Mouse (Mus musculus) adrenal gland, postnatal 36 days (tissue): Measurements from ENCODE around the gene Cst7. TPM values are rescaled to one million over a fixed set of nuclear protein-coding genes. Genes with fewer than 3 reads are reported as not detected.
"Not testable (repeated sequence)": the region's sequence is repeated elsewhere in the genome, so short reads cannot be mapped to it uniquely, and the experiment has no call there.

Experiments
- DNase-seq, 2 experiments: peaks; one replicate each; pipeline ENCODE4 v3.0.0; 2021; ENCODE audit warnings: mixed read lengths in 1 of 2
- long read RNA-seq, 2 experiments: library from polyadenylated mRNA; stranded (forward); transcript quantifications; one replicate each; pipeline ENCODE4 v2.0.0; 2021; ENCODE audit warnings: borderline sequencing depth in 2 of 2
- total RNA-seq, 2 experiments: library from RNA; stranded (reverse); gene quantifications; 2 replicates each; pipeline ENCODE4 v1.2.3; 2021

The Cst7 gene
- total RNA-seq = not detected
- long read RNA-seq, experiment 1 = 0 reads
- long read RNA-seq, experiment 2 = 0 reads

DNA sequence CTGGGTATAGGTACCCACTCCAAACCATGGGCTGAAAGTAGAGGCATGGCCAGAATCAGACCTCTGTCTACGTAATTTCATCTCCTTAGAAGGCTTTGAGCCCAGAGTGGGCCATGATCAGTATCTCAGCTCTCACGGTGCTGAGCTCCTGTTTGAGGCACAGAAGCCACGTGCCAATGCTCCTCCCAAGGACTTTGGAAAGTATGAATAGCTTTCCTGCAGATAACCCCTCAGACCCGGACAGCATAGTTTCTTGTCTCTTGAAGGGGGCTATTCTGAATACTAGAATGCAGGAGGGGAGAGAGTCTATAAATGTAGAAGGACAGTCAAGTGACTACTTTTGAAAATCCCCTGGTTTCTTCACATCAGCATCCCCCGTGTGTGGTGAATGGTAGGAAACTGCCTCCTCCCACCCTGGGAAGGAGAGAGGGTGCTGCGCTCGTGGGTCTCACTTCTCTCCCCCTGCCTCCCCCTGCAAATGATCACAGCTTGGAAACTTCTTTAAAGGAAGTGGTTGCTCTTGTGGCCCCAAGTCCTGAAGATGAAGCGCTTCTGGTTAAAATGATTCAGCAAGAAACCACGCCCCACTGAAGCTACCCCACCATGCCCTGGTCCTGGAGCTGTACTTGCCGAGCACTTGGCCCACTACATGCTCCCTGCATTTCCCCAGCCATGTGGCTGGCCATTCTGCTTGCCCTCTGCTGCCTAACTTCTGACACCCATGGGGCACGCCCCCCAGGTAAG is at the start of gene Cst7:
Cst7 (plus strand) TSS at position 569 of the 744 bp plus-strand sequence.
- no peak for DNase-seq

DNA sequence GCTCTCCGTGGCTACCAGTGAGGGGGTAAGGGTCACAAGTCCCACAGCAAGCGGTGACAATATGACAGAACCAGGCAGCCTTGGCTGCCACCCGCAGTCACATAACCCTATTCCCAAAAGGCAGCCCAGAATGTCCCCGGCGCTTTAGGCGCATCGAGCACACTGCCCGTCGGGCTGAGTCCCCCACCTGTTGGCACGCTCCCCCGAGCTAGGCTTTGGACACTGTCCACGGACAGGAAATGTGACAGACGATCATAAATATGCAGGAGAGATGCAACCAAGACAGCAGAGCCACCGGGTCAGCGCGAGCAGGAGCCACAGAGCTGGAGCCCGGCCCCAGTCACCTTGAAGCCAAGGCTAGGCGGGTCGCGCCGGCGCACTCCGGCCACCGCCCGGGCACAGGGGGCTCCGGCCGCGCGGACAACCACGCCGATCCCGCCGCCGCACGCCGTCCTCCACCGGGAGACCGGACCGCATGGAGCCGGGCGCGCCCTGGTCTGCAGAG is 44.5 kb upstream of the Cst7 start:
- DNase-seq = peak; percentile 10 to 12

DNA sequence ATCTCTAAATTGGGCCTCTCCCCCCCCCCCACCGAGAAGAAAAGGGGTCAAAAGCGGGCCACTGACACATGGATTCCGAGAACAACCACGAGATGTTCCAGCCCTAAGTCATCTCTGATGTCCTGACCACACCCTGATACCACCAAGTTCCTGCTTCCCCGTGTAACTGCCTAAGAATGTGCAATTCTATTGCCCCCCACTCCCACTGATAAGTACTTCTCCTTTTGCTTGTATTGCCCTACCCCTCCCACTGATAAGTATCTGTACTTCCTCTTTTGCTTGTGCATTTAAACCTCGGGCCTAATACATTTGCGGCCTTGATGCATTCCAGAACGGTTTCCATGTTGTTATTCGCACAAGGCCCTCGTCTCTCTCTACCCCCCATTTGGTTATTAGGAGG is 20.6 kb upstream of the Cst7 start:
- DNase-seq = not testable (repeated sequence)

DNA sequence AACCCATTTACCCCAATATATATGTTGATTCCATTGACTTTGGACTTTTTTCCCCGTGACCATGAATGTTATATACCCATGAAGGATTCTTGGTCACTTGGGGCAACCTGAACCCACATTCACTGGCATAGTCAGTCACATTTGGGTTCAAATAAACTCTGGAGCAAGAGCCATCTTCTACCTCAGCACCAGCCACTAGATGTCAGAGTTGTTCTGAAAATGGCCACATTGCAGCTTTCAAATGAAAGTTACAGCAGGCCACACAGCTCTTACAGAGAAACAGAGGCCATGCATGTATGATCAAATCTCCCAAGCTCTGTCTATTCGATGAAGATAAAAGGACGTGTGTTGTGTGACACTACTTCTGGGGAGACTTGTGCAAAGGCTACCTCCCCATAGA is 11.6 kb upstream of the Cst7 start:
- DNase-seq = peak in 1 of 2 experiments; percentile 27

DNA sequence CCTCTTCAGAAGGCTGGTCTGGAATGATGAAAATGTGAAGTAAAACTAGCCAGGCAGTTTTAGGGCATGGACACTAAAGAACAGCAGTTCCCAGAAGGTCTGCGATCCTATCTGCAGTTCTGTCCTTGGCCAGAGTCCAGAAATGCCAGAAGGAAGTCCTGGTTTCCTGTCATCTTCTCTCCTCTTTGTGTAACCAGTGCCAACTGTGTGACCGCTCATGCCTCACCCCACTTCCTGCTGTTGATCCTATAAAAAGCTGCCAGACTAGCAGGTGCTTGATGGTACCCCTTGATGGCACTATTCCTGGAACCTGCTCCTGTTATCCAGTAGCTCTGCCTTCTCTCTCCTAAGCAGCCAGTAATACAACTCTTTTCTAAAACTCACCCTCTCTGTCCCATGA is 3.2 kb upstream of the Cst7 start:
- DNase-seq = peak in 1 of 2 experiments; percentile 13

DNA sequence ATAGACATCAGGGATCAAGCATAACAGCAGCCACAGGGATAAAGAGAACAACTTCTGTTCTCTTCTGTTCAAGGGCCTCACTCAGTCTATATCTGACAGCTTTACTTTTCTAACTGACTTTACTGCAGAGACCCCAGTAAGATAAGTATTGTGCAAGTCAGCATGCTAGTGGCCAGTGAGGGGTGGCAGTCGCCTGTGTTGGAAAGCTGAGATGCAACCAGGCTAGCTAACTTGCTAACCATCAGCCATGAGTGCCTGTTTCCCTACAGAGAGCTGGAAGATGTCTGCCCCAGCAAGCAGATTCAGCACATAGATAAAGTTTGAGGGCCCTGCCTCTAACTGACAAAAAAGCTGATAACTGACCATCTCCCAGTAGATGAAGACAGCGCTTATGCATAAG is 546 bp downstream of the Cst7 start:
- DNase-seq = no peak

DNA sequence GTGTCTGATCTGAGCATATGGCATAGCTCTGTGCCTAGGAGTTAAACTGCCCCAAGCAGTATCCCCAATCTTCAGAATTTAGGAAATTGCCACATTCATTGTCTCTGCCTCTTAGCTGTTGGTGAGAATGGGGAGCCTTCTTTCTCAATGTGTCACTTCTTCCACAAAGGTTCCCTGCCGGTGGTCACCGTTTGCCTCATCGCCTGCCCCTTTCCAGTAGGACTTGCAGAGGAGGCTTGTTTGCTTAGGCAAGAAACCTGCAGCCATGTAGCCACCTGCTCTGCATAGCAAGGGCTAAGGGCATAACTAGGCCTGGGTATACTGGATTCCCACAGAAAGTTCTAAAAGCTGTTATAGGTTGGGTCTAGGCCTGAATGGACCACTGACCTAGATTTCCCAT is 2.2 kb downstream of the Cst7 start:
- no peak for DNase-seq

DNA sequence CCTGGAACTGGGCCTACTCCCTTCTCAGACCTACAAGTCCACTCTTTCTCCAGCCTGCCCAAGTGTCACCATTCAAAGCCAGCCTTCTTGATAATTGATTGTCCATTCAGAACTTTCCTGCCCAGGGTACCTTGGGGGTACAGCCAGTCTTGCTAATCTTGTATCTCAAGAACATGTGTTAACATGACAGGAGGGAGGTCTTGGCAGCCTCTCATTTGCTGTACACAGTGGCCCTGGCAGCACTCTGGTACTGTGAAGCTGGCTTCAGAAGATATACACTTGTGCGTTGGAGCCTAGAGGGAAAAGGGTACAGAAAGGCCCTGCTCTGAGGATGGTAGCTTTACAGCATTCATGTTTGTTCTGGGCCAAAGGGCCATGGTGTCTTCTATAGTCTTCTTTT is 6.0 kb downstream of the Cst7 start:
- DNase-seq = no peak

DNA sequence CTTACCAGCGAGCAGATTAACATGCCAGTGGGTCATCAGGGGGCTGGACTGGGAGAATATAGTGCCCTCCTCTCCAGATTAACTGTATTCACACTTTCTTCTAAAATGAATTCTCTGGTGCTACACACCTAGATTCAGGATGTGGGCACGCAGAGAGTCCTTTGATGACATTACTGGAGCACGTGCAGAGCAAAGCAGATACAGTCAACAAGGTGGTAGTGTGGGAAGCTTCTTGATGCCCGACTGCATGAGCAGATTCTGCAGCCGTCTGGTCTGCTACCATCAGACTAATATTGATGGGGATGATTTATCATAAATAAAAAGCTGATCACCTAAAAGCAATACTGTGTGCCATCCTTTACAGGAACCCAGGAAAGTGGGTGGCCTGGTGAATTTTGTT is 8.4 kb downstream of the Cst7 start:
- no peak for DNase-seq

DNA sequence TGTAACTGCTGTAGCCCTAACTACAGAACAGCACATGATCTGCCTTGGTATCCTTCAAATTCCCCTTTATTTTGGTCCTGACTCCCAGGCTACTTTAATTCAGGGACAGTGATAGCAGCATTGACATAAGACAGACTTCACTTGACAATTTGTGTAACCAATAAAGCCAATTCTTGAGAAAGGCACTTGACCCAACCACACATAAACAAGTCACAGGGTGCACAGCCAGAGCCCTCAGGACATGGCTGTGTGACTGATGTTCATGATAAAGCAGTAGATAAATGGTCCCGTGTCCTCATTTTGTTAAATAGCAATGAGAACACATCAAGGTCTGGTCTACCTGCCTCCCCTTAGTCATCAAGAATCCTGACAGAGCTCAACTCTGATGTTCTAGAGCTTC is 9.4 kb downstream of the Cst7 start:
- no peak for DNase-seq

DNA sequence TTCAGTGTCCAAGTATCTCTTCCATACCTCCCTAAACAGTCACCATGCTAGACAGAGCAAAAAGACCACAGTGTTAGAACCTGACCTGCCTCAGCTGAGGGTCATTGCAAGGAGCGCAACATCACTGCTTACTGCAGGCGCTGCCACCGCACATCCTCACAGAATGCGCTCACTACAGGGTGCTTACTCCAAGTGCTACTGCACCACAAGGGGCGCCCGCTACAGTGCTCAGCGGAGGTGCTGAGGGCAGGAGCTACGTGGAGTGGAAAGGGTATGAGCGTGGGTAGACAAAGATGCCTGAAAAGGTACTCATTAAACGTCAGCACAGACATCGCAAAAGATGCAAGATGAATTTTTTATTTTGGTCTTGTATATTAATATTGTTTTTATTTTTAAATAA is 18.9 kb downstream of the Cst7 start:
- no peak for DNase-seq

DNA sequence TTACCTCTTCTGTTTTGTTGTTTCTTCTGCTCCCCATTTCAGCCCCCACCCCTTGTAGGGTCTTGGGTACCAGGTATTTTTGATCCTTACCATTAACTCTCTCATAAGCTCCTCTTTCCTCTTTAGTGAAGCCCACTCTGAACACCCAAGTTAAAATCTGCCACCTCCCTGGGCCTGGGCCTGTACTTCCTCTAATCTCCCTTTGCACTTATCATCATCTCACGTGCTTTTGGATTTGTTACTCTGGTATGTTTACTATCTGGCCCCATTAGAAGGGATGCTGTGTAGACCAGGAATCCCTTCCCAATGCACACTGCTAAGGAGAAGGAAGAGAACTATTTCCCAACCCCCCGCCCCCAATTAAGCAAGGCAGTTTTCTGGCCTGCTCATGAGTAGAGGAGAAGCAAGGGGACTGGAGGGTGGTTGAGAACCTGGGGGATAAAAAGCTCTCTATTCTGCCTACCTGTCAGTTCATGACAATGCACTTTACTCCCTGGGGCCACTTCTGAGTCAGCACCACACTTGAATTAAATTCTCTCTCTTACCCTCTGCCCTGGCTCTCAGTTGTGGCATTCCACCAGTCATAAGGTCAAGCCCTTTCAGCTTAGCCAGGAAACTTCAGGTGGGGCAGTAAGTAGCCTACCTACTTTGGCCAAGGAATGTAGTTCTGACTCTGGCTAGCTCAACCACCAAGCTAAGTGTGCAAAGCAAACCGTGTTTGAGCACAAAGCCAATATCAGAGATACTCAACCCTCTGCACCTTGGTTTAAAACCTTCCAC is 25.4 kb downstream of the Cst7 start:
- DNase-seq = no peak

DNA sequence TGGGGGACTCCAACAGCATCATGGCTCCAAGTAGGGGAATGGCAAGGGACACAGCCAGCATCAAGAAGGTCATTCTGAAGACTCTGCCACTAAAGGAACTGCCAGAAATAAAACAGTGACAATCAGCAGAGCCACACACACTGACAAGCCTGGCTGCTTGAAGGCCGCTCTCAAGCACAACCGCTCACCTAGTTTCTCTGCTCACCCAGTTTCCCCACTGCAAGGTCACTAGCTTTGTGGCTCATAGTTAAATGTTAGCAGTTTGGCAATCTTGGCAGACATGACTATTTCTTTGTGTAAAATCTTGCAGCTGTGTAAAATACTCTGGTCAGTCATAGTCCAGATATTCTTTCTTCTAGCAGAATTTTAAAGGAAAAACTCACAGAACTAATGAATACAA is 30.0 kb downstream of the Cst7 start:
- DNase-seq = peak; percentile 51 to 53

DNA sequence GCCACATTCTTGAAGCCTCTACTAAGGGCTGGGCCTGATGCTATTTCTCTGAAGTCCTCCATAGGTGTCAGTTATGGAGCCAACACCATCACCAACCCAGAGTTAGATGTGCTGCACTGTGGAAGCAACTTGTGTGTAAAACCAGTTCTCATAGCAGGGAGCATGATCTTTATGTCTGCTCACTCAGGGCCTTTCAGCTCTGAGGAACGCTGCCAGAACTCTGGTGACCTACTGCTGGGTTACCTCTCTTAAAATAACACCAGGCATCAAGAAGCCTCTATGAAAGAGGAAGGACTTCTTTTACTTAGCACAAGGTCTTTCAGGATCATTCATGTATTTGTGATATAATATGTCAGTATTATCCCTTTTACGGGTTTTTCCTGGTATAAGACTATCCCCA is 32.0 kb downstream of the Cst7 start:
- peak; percentile 9 to 24 for DNase-seq

DNA sequence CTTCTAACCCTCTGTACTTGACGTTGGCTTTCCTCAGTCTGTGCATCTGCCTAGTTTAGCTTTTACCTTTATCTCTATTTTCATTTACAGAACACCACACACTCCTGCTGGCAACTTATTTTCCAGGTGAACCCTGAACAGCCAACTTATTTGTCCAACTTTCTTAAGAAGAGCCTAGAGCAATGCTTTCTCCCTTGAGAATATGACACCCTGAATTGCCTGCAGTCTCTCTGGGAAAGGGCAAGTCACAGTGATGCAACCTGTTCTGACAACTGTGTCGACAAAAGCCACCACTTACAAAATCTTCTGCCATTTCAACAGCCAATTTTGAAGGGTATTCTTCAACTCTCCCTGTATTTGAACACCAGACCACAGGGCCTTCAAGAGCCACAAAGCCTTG is 34.6 kb downstream of the Cst7 start:
- no peak for DNase-seq

DNA sequence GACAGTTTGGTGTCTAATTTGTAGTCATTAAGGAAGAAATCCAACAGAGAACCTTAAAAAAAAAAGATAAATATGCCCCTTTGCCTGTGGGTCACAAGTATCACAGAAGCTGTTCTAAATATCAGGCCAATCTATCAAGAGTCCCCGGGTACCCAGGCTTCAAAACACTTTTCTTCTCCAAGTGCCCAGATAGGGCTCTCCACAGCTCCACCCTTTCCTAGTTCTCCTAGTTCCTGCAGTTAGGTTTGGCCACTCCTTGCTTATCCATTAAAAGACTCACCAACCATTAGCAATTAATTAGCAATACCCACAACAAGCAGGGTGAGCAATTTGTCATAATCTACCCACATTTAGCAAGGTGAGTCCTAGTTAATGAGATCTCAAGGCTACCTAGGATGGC is 36.9 kb downstream of the Cst7 start:
- no peak for DNase-seq

DNA sequence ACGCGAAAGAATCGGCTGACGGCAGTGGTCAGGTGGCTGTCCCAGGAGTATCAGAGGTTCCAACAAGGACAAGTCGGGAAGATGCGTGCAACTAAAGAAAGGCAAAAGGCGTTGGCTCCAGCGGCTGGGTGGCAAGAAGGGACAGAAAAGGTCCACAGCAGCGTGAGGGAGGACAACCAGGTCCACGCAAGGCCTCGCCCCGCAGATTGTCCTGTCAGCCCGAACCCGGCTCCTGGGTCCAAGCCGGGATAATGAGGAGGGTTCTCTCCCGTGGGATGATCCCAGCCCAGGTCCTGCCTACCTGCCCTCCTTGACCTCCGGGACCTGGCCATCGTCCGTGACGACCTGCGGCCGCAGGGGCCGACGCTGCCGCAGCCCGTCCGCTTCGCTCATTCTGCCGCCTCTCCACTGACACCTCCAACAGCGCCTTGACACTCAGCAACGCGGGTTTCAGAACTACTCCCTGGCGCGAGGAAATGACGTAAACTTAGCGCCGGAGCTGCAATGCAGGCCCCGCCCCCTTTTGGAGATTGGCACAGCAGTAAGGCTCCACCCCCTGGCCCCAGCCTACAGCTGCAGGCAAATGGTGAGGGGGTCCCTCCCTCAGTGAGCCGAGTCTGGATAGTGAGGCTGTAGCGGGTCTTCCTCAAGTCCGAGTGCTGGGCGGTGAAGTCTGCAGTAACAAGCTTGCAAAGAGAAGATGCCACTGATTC is 38.0 kb downstream of the Cst7 start, which contains the start of gene Apmap:
Apmap (minus strand) TSS at position 481 of the 713 bp plus-strand sequence.
- peak; percentile 97 to 99 for DNase-seq

DNA sequence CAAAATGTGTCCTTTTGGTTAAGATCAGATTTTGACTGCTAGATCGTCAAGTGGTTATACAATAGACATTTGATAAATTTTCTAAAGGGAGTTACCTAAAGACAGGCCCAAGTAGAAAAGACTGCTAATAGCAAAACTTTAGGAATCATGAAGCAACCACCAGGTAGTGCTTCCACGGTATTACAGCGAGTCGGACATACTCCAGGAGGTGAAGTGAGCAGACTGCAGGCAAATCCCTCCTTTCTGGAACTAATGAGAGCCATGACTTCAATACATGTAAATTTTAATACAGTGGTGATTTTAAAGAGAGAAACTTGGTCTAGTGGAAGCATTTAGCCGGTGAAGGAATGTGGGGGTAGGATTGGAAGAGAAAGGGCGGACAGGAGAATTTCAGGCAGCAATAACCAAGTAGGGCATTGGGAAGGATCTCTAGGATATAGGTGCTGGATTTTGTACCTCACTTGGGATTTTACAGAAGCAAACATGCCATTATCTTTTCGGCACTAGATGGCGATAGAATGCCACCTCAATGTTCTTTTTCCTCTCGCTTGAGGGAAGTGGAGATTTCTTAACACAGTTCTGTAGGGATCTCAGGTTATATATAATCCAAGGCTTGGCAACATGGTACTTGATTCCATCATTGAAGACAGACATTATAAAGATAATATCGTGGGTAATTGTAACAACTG is 38.8 kb downstream of the Cst7 start:
- DNase-seq = peak; percentile 18 to 58

DNA sequence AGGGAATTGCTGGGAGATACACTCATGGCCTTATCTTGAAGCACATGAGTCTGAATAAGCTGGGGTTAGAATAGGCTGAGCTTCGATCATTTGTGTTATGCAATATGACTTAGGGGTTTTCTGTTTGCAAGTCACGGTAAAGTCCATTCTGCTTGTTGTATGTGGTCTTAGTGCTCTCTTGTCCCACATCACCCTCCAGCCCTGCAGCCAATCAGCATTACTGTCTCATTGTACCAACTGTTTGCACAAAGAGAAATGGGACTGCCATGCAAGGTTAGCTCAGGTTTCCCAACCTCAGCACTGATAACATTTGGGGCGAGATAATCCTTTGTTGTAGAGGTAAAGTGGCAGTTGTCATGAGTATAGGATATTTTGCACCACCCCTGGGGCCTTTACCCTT is 39.9 kb downstream of the Cst7 start:
- DNase-seq = no peak

DNA sequence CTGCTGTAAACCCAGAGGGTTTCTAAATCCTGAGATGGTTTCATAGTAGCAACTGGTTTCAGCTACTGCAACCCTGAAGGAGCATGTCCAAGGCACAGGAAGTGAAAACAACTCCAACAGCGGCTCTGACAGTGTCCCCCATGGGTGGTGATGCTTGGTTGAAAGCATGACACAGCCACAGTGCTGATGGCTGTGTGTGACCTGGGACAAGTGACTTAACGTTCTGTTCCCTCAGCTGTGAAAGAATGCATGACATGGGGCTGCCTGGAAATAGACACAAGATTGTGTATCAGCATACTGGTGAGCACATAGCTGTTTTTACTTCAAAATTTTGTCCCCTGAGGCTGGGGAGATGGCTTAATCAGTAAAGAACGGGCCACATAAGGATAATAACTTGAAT is 51.5 kb downstream of the Cst7 start:
- DNase-seq = no peak

DNA sequence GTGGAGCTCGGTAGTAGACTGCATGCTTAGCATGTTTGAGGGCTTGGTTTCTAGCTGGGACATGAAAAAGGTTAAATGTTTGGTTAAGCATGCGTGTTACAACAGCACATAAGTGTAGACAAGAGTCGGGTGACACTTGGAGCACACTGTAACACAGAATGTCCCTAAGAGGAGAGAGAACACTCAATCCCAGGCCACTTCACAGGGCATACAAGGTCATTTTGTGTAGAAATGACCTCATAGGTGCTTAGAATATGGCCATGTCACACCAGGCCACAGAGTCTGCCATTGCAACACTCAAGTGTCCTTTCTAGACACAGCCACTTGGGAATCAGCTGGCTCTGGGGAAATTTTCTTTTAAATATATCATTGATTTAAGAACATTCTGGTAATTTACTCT is 53.7 kb downstream of the Cst7 start:
- DNase-seq = no peak

DNA sequence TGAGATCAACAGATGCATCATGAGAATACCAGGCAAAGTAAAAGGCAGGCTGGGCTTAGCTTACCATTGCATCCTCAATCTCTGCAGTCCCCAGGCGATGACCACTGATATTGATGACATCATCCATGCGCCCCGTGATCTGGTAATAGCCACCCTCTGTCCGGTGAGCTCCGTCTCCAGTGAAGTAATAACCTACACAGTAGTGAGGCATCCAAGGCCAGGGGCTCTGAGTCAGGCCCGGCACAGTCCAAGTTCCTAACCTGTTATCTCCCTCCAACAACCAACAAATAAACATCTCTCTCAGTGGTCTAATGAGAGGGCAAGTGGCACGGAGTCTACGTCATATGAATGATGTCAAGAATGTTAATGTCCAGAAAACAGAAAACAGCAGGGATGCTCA is 54.7 kb downstream of the Cst7 start:
- DNase-seq = peak; percentile 62 to 65
